Mouse (Mus musculus) forebrain, embryonic 10.5 days (tissue): Measurements from ENCODE around the gene Cyp2w1. TPM values are rescaled to one million over a fixed set of nuclear protein-coding genes. Genes with fewer than 3 reads are reported as not detected.
A peak's percentile ranks its signal among the peaks of the same experiment; 100 is the strongest.

Experiments
- DNase-seq: peaks from one replicate; pipeline ENCODE4 v3.0.0-alpha.2; 2017; ENCODE audit warnings: low spot score; ENCODE audit errors: extremely low spot score
- H3K27ac ChIP-seq: fragments of 300-500 bp; sonication (generic); 2 replicates; pipeline ENCODE4 v1.5.1; 2016; ENCODE audit warnings: mild to moderate bottlenecking
- H3K27me3 ChIP-seq: fragments of 300-500 bp; sonication (generic); 2 replicates; pipeline ENCODE4 v1.6.1; 2016; ENCODE audit warnings: mild to moderate bottlenecking; ENCODE audit not compliant: poor library complexity, severe bottlenecking
- H3K36me3 ChIP-seq: fragments of 300-500 bp; sonication (generic); replicated peaks from 2 replicates; pipeline ENCODE4 v1.6.1; 2016; ENCODE audit warnings: mild to moderate bottlenecking, moderate library complexity
- H3K4me1 ChIP-seq: fragments of 300-500 bp; sonication (generic); 2 replicates; pipeline ENCODE4 v1.6.1; 2016
- H3K4me3 ChIP-seq: fragments of 300-500 bp; sonication (generic); 2 replicates; pipeline ENCODE4 v1.5.1; 2016; ENCODE audit warnings: mild to moderate bottlenecking, moderate library complexity
- H3K9me3 ChIP-seq: fragments of 300-500 bp; sonication (generic); 2 replicates; pipeline ENCODE4 v1.6.1; 2016; ENCODE audit warnings: mild to moderate bottlenecking, moderate library complexity
- WGBS: fragments of 180-500 bp; shearing (Covaris S2); methylation state at CpG from one replicate; pipeline ENCODE4 v1.1.7; 2016; 5-methylcytosine and 5-hydroxymethylcytosine counted together
- microRNA counts: library from miRNA; unstranded; fragments of <30 nt; microRNA quantifications from one replicate; lab custom pipeline; 2017
- microRNA-seq: library from miRNA; unstranded; fragments of <30 nt; microRNA quantifications from one replicate; pipeline ENCODE4, GENCODE M21; 2017
- polyA plus RNA-seq: library from polyadenylated mRNA; unstranded; fragments of >200 nt; fragmentation: Nextera tagmentation; extraction: Ambion mirVana; gene quantifications from 2 replicates; pipeline ENCODE4 v1.2.1, GENCODE M21; 2016

The Cyp2w1 gene
- polyA plus RNA-seq, 1 experiment from 2014 or later, result not detected

GRCm38 (mm10) chr5:139405953-139406352 is 53.5 kb downstream of the Cyp2w1 start:
- no peaks in the 10 kb centered on the region for H3K27me3 ChIP-seq
- peak overlapping the region; percentile 15; the same call in 1 of the 2 replicates for H3K27ac ChIP-seq
- H3K9me3 ChIP-seq, result no peaks in the 10 kb centered on the region
- WGBS, result 78% methylated on average over 3 of the region's 3 CpGs
- DNase-seq, result no peak
- 0 out of 2 replicates have a peak, but pooled peaks cover 4% of the 10 kb centered on the region for H3K36me3 ChIP-seq
- no peak overlapping the region for H3K4me3 ChIP-seq
- H3K4me1 ChIP-seq, result peaks cover 24% of the 10 kb centered on the region

MicroRNA genes within 50 kb of the gene (microRNA counts, 519-probe panel; counts per million panel counts)
- microRNA mmu-miR-339-3p (lab: Ali Mortazavi, UCI) (341 counts per million, percentile 65 among the panel's probes with 10 or more counts), microRNA mmu-miR-339-5p (lab: Ali Mortazavi, UCI) (341 counts per million, percentile 65 among the panel's probes with 10 or more counts)

Small RNA genes within 50 kb of the gene (microRNA-seq; reads per million reads assigned to microRNA genes)
- gene Mir339, result 795 reads per million, percentile 72 among the genes with 10 or more reads in this experiment

Other genes with a start within 250 kb of the Cyp2w1 start
- gene Prkar1b, start 202.6 kb upstream of the Cyp2w1 start, polyA plus RNA-seq, result 3.3 and 5.1 TPM in 2 replicates
- 8.0 and 9.9 TPM in 2 replicates for gene Dnaaf5, start 202.4 kb upstream of the Cyp2w1 start, polyA plus RNA-seq
- gene Sun1, start 152.0 kb upstream of the Cyp2w1 start, polyA plus RNA-seq, result 52.9 and 53.8 TPM in 2 replicates
- gene Get4, start 100.3 kb upstream of the Cyp2w1 start, polyA plus RNA-seq, result 187 and 188 TPM in 2 replicates
- 0.27 and 0.49 TPM in 2 replicates for gene Adap1, start 27.0 kb upstream of the Cyp2w1 start, polyA plus RNA-seq
- 119 and 120 TPM in 2 replicates for gene Cox19, start 1.2 kb upstream of the Cyp2w1 start, polyA plus RNA-seq
- gene Gpr146, start 25.1 kb downstream of the Cyp2w1 start, polyA plus RNA-seq, result 1.6 and 1.8 TPM in 2 replicates
- 0.15 and 0.34 TPM in 2 replicates for gene C130050O18Rik, start 52.7 kb downstream of the Cyp2w1 start, polyA plus RNA-seq
- gene Gper1, start 70.5 kb downstream of the Cyp2w1 start, polyA plus RNA-seq, result 0.44 and 0.50 TPM in 2 replicates
- gene 3110082I17Rik, start 107.9 kb downstream of the Cyp2w1 start, polyA plus RNA-seq, result 69.4 and 70.5 TPM in 2 replicates
- 9.6 and 10.2 TPM in 2 replicates for gene Zfand2a, start 131.9 kb downstream of the Cyp2w1 start, polyA plus RNA-seq
- gene Uncx, start 190.9 kb downstream of the Cyp2w1 start, polyA plus RNA-seq, result 7.7 and 9.4 TPM in 2 replicates